Comparison of ENCODE assay signal across 16 mouse cellular contexts in the genomic region with DNA sequence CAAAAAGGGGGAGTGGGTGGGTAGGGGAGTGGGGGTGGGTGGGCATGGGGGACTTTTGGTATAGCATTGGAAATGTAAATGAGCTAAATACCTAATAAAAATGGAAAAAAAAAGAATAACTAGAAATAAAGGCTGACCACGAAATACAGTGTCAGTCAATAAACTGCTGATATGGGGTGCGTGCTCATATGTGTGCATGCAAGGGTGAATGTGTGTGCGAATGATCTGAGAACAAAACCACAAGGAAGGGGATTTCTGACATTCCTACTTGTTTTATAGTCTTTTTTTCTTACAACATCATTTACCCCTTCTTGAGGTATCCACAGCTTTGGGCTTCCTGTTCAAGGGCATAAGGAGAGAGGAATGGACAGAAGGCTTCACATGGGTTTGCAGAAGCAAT.
"Had no signal": no experiment of that assay in that cellular context is flagged by ENCODE, and none has a peak within 500 bp of the region (broad histone marks: within the 10 kb centered on the region; RNA-seq: fewer than 3 reads in every experiment).

No protein-coding gene starts in this region.

- H3K4me3 ChIP-seq: neural tube, embryonic 13.5 days; neural tube, embryonic 15.5 days; stomach, embryonic 15.5 days had no signal

- H3K9ac ChIP-seq: neural tube, embryonic 13.5 days; neural tube, embryonic 15.5 days; stomach, embryonic 15.5 days had no signal

- H3K9me3 ChIP-seq: neural tube, embryonic 13.5 days; neural tube, embryonic 15.5 days; stomach, embryonic 15.5 days had no signal

- DNase-seq: retina, postnatal 1 day; right cerebral cortex, adult 18-20 months; right cerebral cortex, postnatal 14 days; right cerebral cortex, postnatal 25 days; right cerebral cortex, postnatal 4 days; spleen, adult 18-20 months; thymus, adult 18-20 months; thymus, adult 2 months; thymus, postnatal 14 days; thymus, postnatal 25 days; thymus, postnatal 36 days; thymus, postnatal 4 days had no signal

- H3K4me1 ChIP-seq: neural tube, embryonic 13.5 days; neural tube, embryonic 15.5 days; stomach, embryonic 15.5 days had no signal

- H3K36me3 ChIP-seq: neural tube, embryonic 13.5 days; neural tube, embryonic 15.5 days; stomach, embryonic 15.5 days had no signal

- H3K27ac ChIP-seq: neural tube, embryonic 13.5 days; neural tube, embryonic 15.5 days; stomach, embryonic 15.5 days; stomach, postnatal 0 days had no signal

- H3K27me3 ChIP-seq: neural tube, embryonic 13.5 days; neural tube, embryonic 15.5 days; stomach, embryonic 15.5 days had no signal
